Mouse (Mus musculus) kidney, embryonic 14.5 days (tissue): Measurements from ENCODE around the gene Vmn1r75. TPM values are rescaled to one million over a fixed set of nuclear protein-coding genes. Genes with fewer than 3 reads are reported as not detected.

Experiments used
- ATAC-seq: fragments of 200-750 bp; cut with Nextera tagmentation; 2 replicates; pipeline ENCODE4 v1.8.0; 2017; ENCODE audit warnings: moderate number of reproducible peaks, mild to moderate bottlenecking, moderate TSS enrichment, moderate library complexity; ENCODE audit not compliant: low FRiP score, low TSS enrichment
- H3K27ac ChIP-seq: fragments of 300-500 bp; sonication (generic); 2 replicates; pipeline ENCODE4 v1.5.1; 2014; ENCODE audit warnings: low read depth, mild to moderate bottlenecking, low read length, moderate library complexity, mixed read lengths
- H3K27me3 ChIP-seq: fragments of 300-500 bp; sonication (generic); 2 replicates; pipeline ENCODE4 v1.6.1; 2014; ENCODE audit warnings: mild to moderate bottlenecking, low read length; ENCODE audit not compliant: control insufficient read depth, insufficient read depth
- H3K36me3 ChIP-seq: fragments of 300-500 bp; sonication (generic); 2 replicates; pipeline ENCODE4 v1.6.1; 2014; ENCODE audit warnings: low read length, mixed read lengths; ENCODE audit not compliant: control insufficient read depth, insufficient read depth
- H3K4me1 ChIP-seq: fragments of 300-500 bp; sonication (generic); 2 replicates; pipeline ENCODE4 v1.6.1; 2014; ENCODE audit warnings: low read length, mixed read lengths; ENCODE audit not compliant: control insufficient read depth, insufficient read depth
- H3K4me2 ChIP-seq: fragments of 300-500 bp; sonication (generic); replicated peaks from 2 replicates; pipeline ENCODE4 v1.6.1; 2014; ENCODE audit warnings: low read depth, mild to moderate bottlenecking, low read length
- H3K4me3 ChIP-seq: fragments of 300-500 bp; sonication (generic); 2 replicates; pipeline ENCODE4 v1.5.1; 2014; ENCODE audit warnings: mild to moderate bottlenecking, low read length
- H3K9ac ChIP-seq: fragments of 300-500 bp; sonication (generic); 2 replicates; pipeline ENCODE4 v1.6.1; 2014; ENCODE audit warnings: low read depth, mild to moderate bottlenecking, low read length, moderate library complexity
- H3K9me3 ChIP-seq: fragments of 300-500 bp; sonication (generic); 2 replicates; pipeline ENCODE4 v1.6.1; 2016; ENCODE audit warnings: low read length; ENCODE audit not compliant: control insufficient read depth
- WGBS: fragments of 180-500 bp; shearing (Covaris S2); extraction: QIAGEN DNeasy Blood & Tissue Kit; methylation state at CpG from one replicate; pipeline ENCODE4 v1.1.7; 2014; 5-methylcytosine and 5-hydroxymethylcytosine counted together
- polyA plus RNA-seq: library from polyadenylated mRNA; unstranded; fragments of >200 nt; fragmentation: Nextera tagmentation; extraction: Ambion mirVana; gene quantifications from 2 replicates; pipeline ENCODE4 v1.2.1, GENCODE M21; 2014

Gene Vmn1r75
- not detected in 2 replicates for polyA plus RNA-seq

- Histone ChIP-seq H3K9me3 (peaks cover 11% of the 10 kb centered on the region; the same call in 1 of the 2 replicates), H3K4me3 (no peak within 1 kb of the TSS), H3K36me3 (no peaks in the 10 kb centered on the region), H3K27ac (no peak within 1 kb of the TSS), H3K9ac (no peak within 1 kb of the TSS), H3K27me3 (no peaks in the 10 kb centered on the region), H3K4me2 (no peak within 1 kb of the TSS), H3K4me1 (no peaks in the 10 kb centered on the region)
- no peak for ATAC-seq
These were observed at the start of gene Vmn1r75 for GRCm38 (mm10) chr7:11874330-11874729. Gene Vmn1r75, plus strand, starts transcription at chr7:11874630.

- H3K9ac ChIP-seq = no peak within 1 kb of the TSS
- 86% methylated on average over 2 of the region's 2 CpGs for WGBS
- no peak within 1 kb of the TSS for H3K4me2 ChIP-seq
- no peaks in the 10 kb centered on the region for H3K4me1 ChIP-seq
- no peaks in the 10 kb centered on the region; the same call in 1 of the 2 replicates for H3K9me3 ChIP-seq
- no peaks in the 10 kb centered on the region for H3K36me3 ChIP-seq
- no peak within 1 kb of the TSS for H3K27ac ChIP-seq
- no peak for ATAC-seq
- H3K27me3 ChIP-seq = no peaks in the 10 kb centered on the region
- H3K4me3 ChIP-seq = no peak within 1 kb of the TSS
These were observed 40.8 kb upstream of the Vmn1r75 start, which contains the start of gene Vmn1r74 for GRCm38 (mm10) chr7:11833680-11834079. Gene Vmn1r74, plus strand, starts transcription at chr7:11833980.

Other genes starting within 250 kb of the Vmn1r75 start
- not detected in 2 replicates for gene Vmn1r72, start 194.5 kb upstream of the Vmn1r75 start, polyA plus RNA-seq
- gene Vmn1r73, start 144.4 kb upstream of the Vmn1r75 start, polyA plus RNA-seq = not detected in 2 replicates
- gene Vmn1r74, start 40.6 kb upstream of the Vmn1r75 start, polyA plus RNA-seq = not detected in 2 replicates
- not detected in 2 replicates for gene Vmn1r76, start 63.6 kb downstream of the Vmn1r75 start, polyA plus RNA-seq
- not detected in 2 replicates for gene Vmn1r77, start 162.1 kb downstream of the Vmn1r75 start, polyA plus RNA-seq